Comparison of ENCODE assay signal across 8 mouse cellular contexts in the genomic region with DNA sequence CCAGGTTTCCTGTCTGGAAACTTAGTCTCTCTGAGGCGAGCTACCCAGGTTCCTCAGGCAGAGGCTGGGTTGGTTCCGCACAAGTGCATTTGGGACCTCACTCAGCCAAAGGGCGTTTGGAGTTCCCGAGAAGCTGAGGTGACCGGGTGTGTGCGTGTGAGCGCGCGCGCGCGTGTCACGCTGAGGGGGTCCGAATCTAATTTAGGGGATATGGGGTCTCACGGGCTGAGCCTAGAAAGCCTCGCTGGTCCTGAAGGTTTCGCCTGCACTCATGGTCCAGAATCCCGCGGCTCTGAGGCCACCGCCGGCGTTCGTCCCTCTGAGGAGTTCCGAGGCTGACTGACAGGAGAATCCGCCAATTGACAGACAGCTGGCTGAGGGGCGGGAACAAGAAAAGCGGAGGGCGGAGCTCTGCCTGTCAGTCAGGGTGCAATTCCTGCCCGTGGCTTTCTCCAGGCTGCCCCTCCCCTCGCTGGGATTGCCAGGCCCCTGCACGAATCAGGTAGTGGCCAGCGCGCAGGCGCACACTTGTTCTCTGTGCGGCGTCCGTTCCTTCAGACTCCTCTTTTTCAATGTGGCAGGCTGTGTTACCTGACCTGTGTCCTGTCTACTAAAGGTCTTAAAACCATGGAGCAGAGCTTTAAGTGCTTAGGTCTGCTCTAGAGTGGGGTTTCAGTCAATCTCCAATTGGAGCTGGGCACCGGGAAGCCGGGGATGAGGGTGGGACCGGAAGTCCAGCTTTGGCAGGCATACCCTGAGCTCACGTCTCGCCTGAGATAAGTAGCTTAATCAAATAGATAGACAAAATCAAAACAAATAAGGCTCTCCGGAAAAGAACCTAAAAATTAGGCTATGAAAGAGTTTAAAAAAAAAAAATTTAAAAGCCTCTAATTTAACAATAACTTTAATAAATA. TPM values are rescaled to one million over a fixed set of nuclear protein-coding genes. Genes with fewer than 3 reads are reported as not detected.
DNase-seq lines count a peak whose midpoint lies in the region; ATAC-seq lines count a peak whose summit lies in the region.

A gene (minus strand): TSS at position 341 of the 914 bp plus-strand sequence.

- H3K4me1 ChIP-seq in intestine, embryonic 14.5 days (replicated peaks; ENCODE audit: control insufficient read depth, insufficient read depth, low read length): 0 out of 2 replicates have a peak, but pooled peaks cover 4% of the 10 kb centered on the region

- DNase-seq in adrenal gland, adult 18-20 months (ENCODE audit: low spot score in 2 of 2): peak; percentile 99
- DNase-seq in embryo, embryonic 11 days: peak; percentile 97
- peak; percentile 99 for DNase-seq in gastrocnemius, postnatal 25 days
- peak; percentile 100 for DNase-seq in intestine, embryonic 14.5 days (ENCODE audit: low spot score)
- peak; percentile 99 to 100 for DNase-seq in left cerebral cortex, postnatal 14 days (ENCODE audit: low spot score in 2 of 2)
- peak; percentile 98 for DNase-seq in mesoderm, embryonic 11.5 days (ENCODE audit: low read depth, low spot score)
- peak; percentile 99 for DNase-seq in right cerebral cortex, postnatal 36 days (ENCODE audit: low spot score in 2 of 2)
- peak; percentile 99 for DNase-seq in yolk sac, embryonic 10.5 days (ENCODE audit: low spot score)

- H3K9ac ChIP-seq in intestine, embryonic 14.5 days (ENCODE audit: low read length): peak within 1 kb of the TSS; percentile 80

- intact Hi-C loops in left cerebral cortex, postnatal 14 days (cut with DNase I): no loop called here

- H3K9me3 ChIP-seq in intestine, embryonic 14.5 days (ENCODE audit: control insufficient read depth, low read length): no peaks in the 10 kb centered on the region

- H3K36me3 ChIP-seq in intestine, embryonic 14.5 days (ENCODE audit: control insufficient read depth, insufficient read depth, low read length): no peaks in the 10 kb centered on the region

- H3K27ac ChIP-seq in intestine, embryonic 14.5 days (ENCODE audit: low read depth): peak within 1 kb of the TSS; percentile 94

- H3K27me3 ChIP-seq in intestine, embryonic 14.5 days (replicated peaks; ENCODE audit: control insufficient read depth, insufficient read depth, low read length): no peaks in the 10 kb centered on the region

- H3K4me2 ChIP-seq in intestine, embryonic 14.5 days (ENCODE audit: low read length): peak within 1 kb of the TSS; percentile 90

- WGBS in intestine, embryonic 14.5 days: under 1% methylated on average over 43 of the region's 43 CpGs

- ATAC-seq in intestine, embryonic 14.5 days (replicated peaks; ENCODE audit: low FRiP score, low TSS enrichment, low read depth): peak; percentile 98

- H3K4me3 ChIP-seq in intestine, embryonic 14.5 days (ENCODE audit: low read depth, low read length): peak within 1 kb of the TSS; percentile 97

RNA-seq across cellular contexts. Expression of the gene that starts here (rescaled TPM):
- 1 to 10 TPM; 3.7 to 4.1 TPM for total RNA-seq in adrenal gland, adult 18-20 months (2021)
- total RNA-seq in gastrocnemius, postnatal 25 days (2021): 1 to 10 TPM; 3.0 to 3.3 TPM
- polyA plus RNA-seq in intestine, embryonic 14.5 days (2014; fragmentation: Nextera tagmentation; extraction: Ambion mirVana): 0.38 and 1.1 TPM in 2 replicates
- total RNA-seq in left cerebral cortex, postnatal 14 days (2021): 1 to 10 TPM; 1.5 to 2.8 TPM

Comparison
In these comparisons a context has a peak if more than half of its experiments do, and no peak if none do; other contexts are left out.
1. Peak in every context shown above with its lines: DNase-seq, ATAC-seq, H3K4me3 ChIP-seq and H3K27ac ChIP-seq.